Mouse (Mus musculus): ENCODE measurements around the gene Snorc.

Snorc gene

DNA sequence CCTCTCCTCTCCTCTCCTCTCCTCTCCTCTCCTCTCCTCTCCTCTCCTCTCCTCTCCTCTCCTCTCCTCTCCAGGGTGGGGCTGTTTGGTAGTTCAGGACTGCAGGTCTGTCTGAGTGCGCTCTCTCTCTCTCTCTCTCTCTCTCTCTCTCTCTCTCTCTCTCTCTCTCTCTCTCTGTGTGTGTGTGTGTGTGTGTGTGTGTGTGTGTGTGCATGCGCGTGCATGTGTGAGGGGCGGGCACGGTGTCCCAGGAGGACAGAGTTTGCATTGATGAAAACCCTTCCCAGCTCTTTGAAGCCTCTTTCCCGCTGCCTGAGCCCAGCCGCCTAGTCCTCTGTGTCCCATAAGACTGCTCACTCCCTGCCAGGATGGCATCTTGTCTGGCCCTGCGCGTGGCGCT, at the start of gene Snorc:
Snorc (plus strand) TSS at position 301 of the 400 bp plus-strand sequence.
- in situ Hi-C loops (cut with MboI; ENCODE audit: unreplicated experiment in 2 of 2), result loop anchor here (5.0 to 25.0 kb wide), 2 partner anchors 197 to 642 kb away; partner anchors contain the start of gene Ugt1a6b (in 1 of the 2)

DNA sequence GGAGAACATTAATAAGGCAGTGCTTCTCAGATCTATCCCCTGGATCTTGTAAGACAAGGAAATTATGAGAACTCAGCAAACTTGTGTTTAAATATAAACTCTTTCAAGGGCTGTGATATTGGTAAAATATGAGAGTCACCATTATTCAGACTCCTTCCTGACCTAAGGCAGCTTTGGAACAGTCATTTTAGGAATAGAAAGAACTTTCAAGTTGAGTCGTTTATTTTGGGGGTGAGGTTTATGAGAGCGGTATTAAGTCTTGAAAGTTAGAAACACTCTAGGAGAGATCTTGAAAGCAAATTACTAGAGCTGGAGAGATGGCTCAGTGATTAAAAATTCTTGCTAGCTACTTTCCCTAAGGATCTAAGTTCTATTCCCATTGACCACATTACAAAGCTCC, 34.9 kb upstream of the Snorc start:
- in situ Hi-C loops (cut with MboI; ENCODE audit: unreplicated experiment in 2 of 2), result loop anchor here (25.0 kb wide), 5 partner anchors 277 to 852 kb away; partner anchors contain the start of genes Hjurp (in 2 of the 2), Trpm8 (in 2 of the 2) and Ugt1a6a (in 1 of the 2)

DNA sequence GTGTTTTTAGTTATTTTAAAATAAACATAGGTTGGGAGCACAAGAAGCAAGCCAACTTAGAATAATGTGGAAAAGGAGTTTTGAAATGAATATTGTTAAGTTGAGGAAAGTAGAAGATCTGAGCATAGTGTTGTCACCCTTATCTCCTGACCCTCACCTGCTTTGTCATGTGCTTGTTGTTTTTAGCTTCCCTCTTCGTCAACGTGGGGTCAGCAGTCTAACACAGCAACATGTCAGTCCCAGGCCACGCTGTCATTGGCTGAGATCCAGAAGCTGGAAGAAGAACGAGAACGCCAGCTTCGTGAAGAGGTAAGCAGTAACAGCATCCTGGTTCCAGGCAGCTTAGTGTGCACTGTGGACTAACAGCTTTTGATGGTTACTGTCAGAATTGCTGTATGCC, 33.5 kb upstream of the Snorc start:
- in situ Hi-C loops (cut with MboI; ENCODE audit: unreplicated experiment in 2 of 2), result loop anchor here (25.0 kb wide), 5 partner anchors 276 to 851 kb away; partner anchors contain the start of genes Hjurp (in 2 of the 2), Trpm8 (in 2 of the 2) and Ugt1a6a (in 1 of the 2)

DNA sequence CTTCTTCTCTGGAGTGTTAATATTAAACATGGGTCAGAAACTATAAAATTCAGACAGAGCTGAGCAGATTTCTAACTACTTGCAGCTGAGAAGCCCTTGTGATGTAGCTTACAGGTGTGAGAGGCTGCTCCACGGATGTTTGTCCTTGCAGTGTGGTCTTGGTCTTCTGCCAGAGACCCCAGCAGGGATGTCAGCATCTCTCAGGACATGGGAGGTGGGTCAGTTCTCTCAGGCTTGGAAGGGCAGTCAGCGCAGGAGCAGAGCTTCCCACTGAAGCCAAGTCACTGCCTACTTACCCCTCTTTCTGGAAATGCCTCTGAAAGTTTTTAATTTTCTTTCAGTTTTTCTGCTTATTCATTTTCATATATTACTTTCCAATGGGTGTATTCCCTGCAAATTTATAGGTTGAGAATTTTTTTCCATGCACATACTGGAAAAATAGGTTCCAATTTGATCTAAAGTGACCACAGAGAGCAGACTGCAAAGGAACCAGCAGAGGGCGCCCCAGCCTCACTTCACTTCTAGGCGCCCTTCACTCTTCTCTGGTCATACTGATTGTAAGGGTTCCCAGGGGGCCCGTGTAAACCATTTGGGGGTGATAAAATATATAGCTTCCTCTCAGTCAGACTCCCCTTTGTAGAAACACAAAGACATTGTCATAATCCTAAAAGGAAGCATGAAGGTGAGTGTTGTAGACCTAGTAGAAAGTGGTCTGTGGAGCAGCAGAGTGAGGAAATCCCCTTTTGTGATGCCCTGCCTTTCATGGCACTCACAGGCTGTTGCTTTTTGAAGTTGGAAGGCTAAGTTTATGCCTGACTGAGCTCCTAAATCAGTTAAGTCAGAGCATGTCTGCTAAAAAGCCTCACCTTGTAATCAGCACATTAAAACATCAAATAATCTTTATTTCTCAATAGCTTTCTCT, 22.6 kb upstream of the Snorc start:
- in situ Hi-C loops (cut with MboI; ENCODE audit: unreplicated experiment in 2 of 2), result loop anchor here (5.0 to 25.0 kb wide), 6 partner anchors 265 to 840 kb away; partner anchors contain the start of genes Hjurp (in 2 of the 2), Trpm8 (in 2 of the 2) and Ugt1a6a (in 1 of the 2)

DNA sequence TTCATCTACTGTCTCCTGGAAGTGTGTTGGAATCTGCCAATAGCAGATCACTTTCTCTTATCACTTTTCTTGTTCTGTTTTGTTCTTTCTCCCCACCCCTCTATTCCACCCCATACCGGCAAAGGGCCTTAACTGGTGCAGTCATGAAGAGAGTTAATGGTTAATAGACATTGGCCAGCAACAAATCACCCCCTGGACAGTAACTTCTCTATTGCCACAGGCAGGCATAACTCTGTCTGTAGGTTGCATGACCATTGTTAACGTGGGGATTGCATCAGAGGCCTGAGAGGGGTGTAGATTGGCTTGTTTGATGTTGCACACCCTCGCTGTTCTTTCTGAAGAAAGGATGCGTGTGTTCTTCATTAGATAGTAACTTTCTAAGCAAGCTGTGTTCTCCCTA, 20.6 kb upstream of the Snorc start:
- in situ Hi-C loops (cut with MboI; ENCODE audit: unreplicated experiment in 2 of 2), result loop anchor here (5.0 to 25.0 kb wide), 6 partner anchors 263 to 838 kb away; partner anchors contain the start of genes Hjurp (in 2 of the 2), Trpm8 (in 2 of the 2) and Ugt1a6a (in 1 of the 2)

DNA sequence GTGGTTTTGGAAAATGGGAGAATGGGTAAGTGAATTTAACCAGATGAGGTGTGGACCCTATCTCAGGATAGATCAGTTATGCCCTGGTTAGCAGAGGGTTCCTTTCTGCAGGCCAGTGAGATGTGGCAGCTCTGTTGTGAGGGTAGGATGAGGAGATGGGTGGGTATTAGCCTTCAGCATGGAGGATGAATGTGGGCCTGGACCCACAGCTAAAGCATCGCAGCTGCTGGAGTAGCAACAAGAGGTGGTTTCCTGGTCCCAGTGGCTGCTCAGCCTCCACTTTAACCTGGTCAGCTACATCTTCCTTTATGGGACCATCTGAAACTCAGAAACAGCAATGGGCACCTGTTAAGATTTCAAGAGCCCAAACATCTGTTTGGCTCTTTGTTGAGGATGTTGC, 13.6 kb upstream of the Snorc start:
- in situ Hi-C loops (cut with MboI; ENCODE audit: unreplicated experiment in 2 of 2), result loop anchor here in 1 of 2 experiments (25.0 kb wide), 1 partner anchor 656 kb away; the partner anchor contains the start of gene Ugt1a6b

DNA sequence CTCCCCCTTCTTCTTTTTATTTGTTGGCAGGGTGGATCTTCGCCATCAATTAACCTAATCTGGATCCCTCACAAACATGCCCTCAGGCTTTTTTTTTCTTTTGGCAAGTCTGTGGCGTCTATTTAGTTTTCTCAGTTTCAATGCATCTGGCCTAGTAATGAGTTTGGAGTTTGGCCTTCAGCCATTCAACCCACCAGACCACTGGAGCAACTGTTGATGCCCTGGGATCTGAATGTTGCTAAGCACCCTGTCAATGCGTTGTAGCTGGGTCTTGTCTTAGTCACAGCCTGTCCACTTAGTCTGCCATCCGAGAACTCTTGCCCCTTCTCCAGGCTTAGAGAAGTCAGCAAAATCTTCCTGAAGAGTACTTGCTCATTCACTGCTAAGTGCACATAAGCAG, 12.0 kb upstream of the Snorc start:
- in situ Hi-C loops (cut with MboI; ENCODE audit: unreplicated experiment in 2 of 2), result loop anchor here in 1 of 2 experiments (25.0 kb wide), 1 partner anchor 654 kb away; the partner anchor contains the start of gene Ugt1a6b

DNA sequence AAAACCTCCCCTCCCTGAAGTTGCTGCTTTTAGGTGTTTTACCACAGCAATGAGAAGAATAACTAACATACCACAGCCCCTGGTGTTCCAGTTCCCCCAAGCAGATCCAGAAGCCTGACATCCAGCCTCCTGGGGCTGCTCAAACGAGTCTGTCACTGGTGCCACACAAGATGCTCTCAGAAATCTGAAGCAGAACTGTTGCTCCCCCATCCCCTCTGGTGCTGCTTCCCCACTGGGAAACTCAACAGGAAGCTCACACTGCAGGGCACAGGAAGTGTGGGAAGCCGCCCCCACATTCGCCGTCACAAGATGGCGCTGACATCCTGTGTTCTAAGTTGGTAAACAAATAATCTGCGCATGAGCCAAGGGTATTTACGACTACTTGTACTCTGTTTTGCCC, 10.2 kb upstream of the Snorc start:
- in situ Hi-C loops (cut with MboI; ENCODE audit: unreplicated experiment in 2 of 2), result loop anchor here in 1 of 2 experiments (25.0 kb wide), 1 partner anchor 652 kb away; the partner anchor contains the start of gene Ugt1a6b

DNA sequence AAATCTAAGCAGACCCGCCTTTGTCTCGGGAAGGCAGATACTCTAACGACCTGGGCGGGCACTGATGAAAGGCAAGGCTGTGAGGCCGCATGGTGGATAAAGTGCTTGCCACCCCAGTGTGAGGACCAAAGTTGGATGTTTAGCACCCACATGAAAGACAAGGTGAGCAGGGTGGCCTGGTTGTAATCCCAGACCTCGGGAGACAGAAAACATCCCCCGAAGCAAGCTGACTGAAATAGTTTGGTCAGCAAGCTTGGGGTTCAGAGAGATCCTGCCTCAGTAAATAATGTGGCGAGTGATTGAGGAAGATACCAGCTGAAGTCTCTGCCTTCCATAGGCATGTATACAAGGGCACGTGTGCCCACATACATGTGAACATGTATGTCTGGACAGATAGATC, 2.6 kb upstream of the Snorc start:
- in situ Hi-C loops (cut with MboI; ENCODE audit: unreplicated experiment in 2 of 2), result loop anchor here in 1 of 2 experiments (25.0 kb wide), 1 partner anchor 645 kb away; the partner anchor contains the start of gene Ugt1a6b

DNA sequence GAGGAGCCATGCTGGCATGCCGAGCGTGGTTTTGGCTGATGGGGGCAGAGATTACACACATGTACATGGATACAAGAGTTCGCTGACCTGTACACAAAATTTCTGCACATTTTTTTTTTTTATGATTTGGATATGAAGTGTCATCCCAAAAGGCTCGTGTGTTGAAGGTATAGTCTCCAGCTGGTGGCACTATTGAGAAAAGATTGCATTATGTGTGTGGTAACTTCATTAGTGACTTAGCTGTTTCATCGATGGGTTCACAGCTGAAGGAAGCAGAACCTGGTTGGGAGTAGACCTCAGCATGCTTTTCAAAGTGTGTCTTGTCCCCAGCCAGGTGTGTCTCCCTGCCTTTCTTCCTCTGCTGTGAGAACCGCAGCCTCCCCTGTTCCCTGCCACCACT, 1.8 kb upstream of the Snorc start:
- in situ Hi-C loops (cut with MboI; ENCODE audit: unreplicated experiment in 2 of 2), result loop anchor here in 1 of 2 experiments (25.0 kb wide), 1 partner anchor 644 kb away; the partner anchor contains the start of gene Ugt1a6b

DNA sequence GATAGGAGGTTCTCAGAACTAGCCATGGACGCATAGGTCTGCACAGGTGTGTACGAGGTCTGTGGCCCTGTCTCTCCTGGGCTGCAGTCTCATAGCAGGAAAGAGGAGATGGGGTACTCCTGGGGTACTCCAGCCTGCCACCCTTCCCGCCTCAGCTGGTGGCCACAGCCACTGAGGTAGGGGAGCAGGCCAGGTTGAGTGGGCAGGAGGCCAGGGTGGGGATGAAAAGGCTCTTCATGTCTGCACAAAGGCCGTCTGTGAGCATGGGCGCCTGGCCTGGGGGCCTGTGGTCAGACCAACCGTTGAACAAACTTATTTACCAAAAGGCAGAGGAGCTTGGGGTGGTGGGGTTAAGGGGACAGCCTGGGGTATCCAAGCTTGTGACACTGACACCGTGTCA, 1.8 kb downstream of the Snorc start:
- in situ Hi-C loops (cut with MboI; ENCODE audit: unreplicated experiment in 2 of 2), result loop anchor here (5.0 to 25.0 kb wide), 2 partner anchors 195 to 640 kb away; partner anchors contain the start of gene Ugt1a6b (in 1 of the 2)

DNA sequence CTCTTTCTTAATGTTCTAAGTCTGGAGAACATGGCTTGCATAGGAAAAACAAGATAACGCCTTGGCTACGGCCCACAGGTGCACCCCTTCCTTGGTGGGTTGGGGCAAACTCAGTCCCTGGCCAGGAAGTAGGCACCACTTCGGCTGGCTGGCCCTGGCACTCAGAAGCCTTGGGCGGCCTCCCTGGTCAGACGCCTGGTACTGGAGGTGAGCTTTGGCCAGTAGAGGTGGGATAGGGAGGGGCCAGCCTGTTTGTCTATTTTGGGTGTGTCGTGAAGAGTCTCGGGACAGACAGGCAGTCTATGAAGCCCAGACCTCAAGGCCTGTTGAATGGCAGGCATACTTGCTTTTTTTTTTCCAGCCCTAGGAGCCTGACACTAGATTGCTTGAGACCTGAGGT, 2.5 kb downstream of the Snorc start:
- in situ Hi-C loops (cut with MboI; ENCODE audit: unreplicated experiment in 2 of 2), result loop anchor here (5.0 to 25.0 kb wide), 2 partner anchors 195 to 640 kb away; partner anchors contain the start of gene Ugt1a6b (in 1 of the 2)

DNA sequence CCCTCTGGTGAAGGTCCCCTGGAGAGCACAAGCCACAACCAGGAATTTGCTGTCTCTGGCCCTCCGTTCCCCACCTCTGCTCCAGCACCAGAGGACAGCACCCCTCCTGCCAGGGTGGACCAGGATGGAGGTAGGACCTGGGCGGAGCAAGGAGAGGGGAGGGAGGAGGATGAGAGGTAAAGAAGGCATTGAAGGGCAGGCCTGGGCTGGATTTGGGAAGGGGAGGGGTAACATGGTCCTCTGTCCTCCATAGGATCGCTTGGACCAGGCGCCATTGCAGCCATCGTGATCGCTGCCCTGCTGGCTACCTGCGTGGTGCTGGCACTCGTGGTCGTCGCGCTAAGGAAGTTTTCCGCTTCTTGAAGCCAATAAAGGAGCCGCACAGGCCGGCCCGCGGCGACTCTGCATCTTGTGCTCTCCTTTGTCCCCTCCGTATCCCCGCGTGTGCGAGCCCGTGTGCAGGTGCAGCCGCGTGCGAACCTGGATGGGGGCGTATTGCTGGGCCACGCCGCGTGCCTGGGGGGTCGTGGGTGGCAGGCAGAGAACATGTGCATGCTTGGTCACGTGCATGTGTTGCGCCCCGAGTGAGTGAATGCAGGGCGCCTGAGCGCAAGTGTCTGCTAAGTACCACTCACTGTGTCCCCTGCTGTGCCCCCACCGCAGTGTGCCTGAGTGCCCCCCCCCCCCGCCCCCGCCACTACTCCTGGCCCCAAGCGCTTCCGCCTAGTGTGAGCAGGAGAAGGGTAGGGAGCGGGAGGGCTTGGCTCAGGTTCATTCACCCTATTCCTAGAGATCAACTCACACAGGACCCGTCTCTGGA, 5.2 kb downstream of the Snorc start:
- in situ Hi-C loops (cut with MboI; ENCODE audit: unreplicated experiment in 2 of 2), result loop anchor here in 1 of 2 experiments (25.0 kb wide), 1 partner anchor 112 kb away; no protein-coding TSS in a partner anchor

DNA sequence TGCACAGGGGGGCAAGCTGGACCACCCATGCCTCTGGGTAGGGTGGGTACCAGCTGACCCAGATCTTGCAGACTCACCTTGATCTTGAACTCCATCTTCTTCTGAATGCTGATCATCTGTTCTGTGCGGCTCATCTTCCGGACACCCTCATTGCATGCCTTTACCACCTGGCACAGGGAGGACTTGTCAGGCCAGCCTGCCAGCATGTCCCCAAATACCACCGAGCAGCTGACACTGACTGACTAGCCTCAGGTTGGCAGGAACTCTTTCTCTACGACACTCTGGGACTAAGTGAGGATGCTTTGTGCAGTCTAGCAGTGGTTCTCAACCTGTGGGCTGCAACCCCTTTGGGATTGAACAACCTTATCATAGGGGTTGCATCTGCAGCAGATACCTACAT, 12.5 kb downstream of the Snorc start:
- in situ Hi-C loops (cut with MboI; ENCODE audit: unreplicated experiment in 2 of 2), result loop anchor here in 1 of 2 experiments (25.0 kb wide), 1 partner anchor 105 kb away; no protein-coding TSS in a partner anchor

DNA sequence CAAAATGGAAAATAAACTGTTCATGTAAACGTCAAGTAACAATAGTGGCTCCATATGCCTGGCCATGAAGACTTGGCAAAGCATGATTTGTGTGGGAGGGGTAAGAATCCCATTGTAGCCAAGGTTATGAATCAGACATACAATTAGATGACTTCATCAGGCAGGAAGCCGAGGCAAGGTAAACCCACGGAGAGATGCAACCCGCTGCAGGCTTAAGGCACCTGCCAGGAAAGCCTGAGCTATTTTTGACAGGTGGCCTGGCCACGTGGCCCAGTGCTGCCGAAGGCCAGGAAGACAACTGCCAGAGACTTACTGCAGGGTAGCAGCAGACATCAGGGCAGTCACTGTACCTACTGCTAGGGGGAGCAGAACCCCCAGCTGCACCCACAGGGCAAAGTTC, 16.3 kb downstream of the Snorc start:
- in situ Hi-C loops (cut with MboI; ENCODE audit: unreplicated experiment in 2 of 2), result loop anchor here in 1 of 2 experiments (25.0 kb wide), 1 partner anchor 101 kb away; no protein-coding TSS in a partner anchor

DNA sequence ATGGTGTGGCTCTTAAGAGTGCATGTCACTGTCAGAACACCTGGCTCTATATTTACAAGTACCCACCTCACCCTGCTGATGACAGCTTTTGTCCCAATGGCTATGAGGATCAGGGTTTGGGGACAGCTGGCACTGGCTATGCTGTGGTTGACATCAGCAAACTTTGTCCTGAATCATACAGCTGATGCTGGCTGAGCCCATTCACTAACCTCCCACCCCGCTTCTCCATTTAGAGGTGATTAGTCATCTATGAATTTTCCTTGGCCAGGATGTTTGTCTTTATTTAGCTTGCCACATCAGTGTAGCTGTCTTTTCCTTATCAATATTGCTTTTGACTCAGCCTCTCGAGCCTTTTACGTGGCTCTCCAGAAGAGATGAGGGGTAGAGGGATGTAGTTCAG, 22.2 kb downstream of the Snorc start:
- in situ Hi-C loops (cut with MboI; ENCODE audit: unreplicated experiment in 2 of 2), result loop anchor here in 1 of 2 experiments (25.0 kb wide), 1 partner anchor 95 kb away; no protein-coding TSS in a partner anchor

DNA sequence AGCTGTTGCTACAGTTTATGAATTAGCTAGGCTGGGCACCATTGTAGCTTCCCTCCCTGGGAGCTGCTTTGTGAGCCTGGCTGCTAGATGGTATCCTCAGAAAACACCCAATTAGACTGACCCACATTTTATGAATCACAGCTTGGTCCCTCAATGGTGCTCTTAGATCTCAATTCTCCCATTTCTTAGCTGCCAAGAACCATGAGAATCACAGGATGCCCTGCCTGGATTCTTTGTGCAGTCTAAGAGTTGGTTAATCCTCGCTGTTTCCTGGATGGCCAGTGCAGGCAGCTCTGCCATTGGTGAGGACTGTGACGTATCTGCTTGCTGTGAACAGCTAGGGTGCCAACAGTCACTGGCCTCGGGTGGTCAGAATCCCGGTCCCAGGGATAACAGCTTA, 23.5 kb downstream of the Snorc start:
- in situ Hi-C loops (cut with MboI; ENCODE audit: unreplicated experiment in 2 of 2), result loop anchor here in 1 of 2 experiments (25.0 kb wide), 1 partner anchor 94 kb away; no protein-coding TSS in a partner anchor

DNA sequence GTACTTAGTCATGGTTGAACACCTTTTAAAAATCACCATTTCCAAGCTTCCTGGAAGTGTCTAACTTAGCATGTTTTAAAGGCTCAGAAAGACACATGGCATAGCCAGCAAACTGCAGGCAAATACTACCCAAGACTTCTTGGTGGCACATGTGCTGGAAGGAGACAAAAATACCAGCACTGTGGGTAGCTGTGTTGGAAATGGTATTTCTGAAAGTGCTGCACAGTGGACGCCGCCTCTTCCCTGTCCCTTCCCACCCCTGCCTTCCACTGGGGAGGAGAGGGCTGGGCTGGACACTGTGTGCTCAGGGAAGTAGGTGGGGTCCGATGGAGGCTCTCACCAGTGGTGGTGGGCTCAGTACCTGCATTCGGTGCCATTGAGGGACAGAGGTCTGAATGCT, 35.5 kb downstream of the Snorc start:
- in situ Hi-C loops (cut with MboI; ENCODE audit: unreplicated experiment in 2 of 2), result no loop called here

DNA sequence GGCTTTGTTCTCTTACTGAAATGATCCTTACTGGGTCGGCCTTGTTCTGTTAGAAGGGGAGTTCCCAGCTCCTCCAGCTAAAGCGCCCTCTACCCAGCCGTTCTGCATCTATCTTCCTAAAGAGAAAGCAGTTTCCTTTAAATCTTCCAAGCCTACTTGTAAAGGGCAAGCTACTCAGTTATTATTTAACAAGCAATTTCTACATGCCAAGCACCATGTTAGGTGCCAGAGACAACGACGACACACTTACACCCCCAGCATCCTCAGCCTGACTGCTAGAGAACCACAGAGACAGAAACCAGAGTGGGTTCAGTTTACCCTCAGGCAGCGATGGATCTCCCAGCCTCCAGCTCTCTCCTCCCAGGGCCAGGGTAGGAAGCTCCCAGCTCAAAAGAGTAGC, 37.8 kb downstream of the Snorc start:
- in situ Hi-C loops (cut with MboI; ENCODE audit: unreplicated experiment in 2 of 2), result no loop called here

Measured in v-Abl transformed pro-B cells (cell line).